Mouse (Mus musculus) CH12.LX (cell line): ENCODE measurements around the gene Grid1. TPM values are rescaled to one million over a fixed set of nuclear protein-coding genes. Genes with fewer than 3 reads are reported as not detected.

Experiments
- DNase-seq: peaks from one replicate; pipeline ENCODE4 v3.0.0-alpha.2; 2013; ENCODE audit errors: extremely low read depth
- H3K27ac ChIP-seq: 2 replicates; pipeline ENCODE4 v1.5.1; 2012; ENCODE audit warnings: low read depth, mild to moderate bottlenecking, control low read depth, moderate library complexity; ENCODE audit not compliant: insufficient read depth
- H3K27me3 ChIP-seq: replicated peaks from 2 replicates; pipeline ENCODE3; 2012; ENCODE audit warnings: inconsistent platforms
- H3K36me3 ChIP-seq, 2 experiments: replicated peaks in 1 of 2; 2 replicates each; pipeline versions ENCODE3 to v1.6.1; 2012; ENCODE audit warnings: inconsistent platforms in 1 of 2, low read length in 1 of 2, mild to moderate bottlenecking in 1 of 2, mixed read lengths in 1 of 2, moderate library complexity in 1 of 2; ENCODE audit not compliant: control insufficient read depth in 1 of 2, insufficient read depth in 1 of 2
- H3K4me1 ChIP-seq, 2 experiments: 2 replicates each; pipeline ENCODE4 v1.6.1; 2012; ENCODE audit warnings: inconsistent platforms in 1 of 2, moderate library complexity in 1 of 2; ENCODE audit not compliant: insufficient read depth in 2 of 2, control insufficient read depth in 1 of 2
- H3K4me2 ChIP-seq: 2 replicates; pipeline ENCODE4 v1.6.1; 2012; ENCODE audit warnings: low read depth, mild to moderate bottlenecking, control low read depth; ENCODE audit not compliant: poor library complexity, insufficient read depth, severe bottlenecking
- H3K4me3 ChIP-seq, 3 experiments: fragments of 150-350 bp in 1 of 3; sonication (generic) in 1 of 3; replicated peaks in 1 of 3; 2 replicates each; pipeline versions ENCODE3 to v1.5.1; 2011 to 2012; ENCODE audit warnings: low read depth in 2 of 3, low read length in 2 of 3, mild to moderate bottlenecking in 2 of 3, moderate library complexity in 2 of 3, control low read depth in 1 of 3, improper control_type of control experiment in 1 of 3, inconsistent platforms in 1 of 3, mixed read lengths in 1 of 3; ENCODE audit not compliant: poor library complexity in 1 of 3
- H3K79me2 ChIP-seq: replicated peaks from 2 replicates; pipeline ENCODE4 v1.6.1; 2012; ENCODE audit warnings: mild to moderate bottlenecking, moderate library complexity; ENCODE audit not compliant: control insufficient read depth, poor library complexity, insufficient read depth, severe bottlenecking; ENCODE audit errors: extremely low read depth
- H3K9ac ChIP-seq: 2 replicates; pipeline ENCODE4 v1.6.1; 2012; ENCODE audit warnings: low read depth, mild to moderate bottlenecking, control low read depth, moderate library complexity; ENCODE audit not compliant: insufficient read depth
- H3K9me3 ChIP-seq: replicated peaks from 2 replicates; pipeline ENCODE3; 2012; ENCODE audit warnings: low read length, inconsistent platforms, mixed read lengths
- CHD1 ChIP-seq: IDR thresholded peaks from 2 replicates; pipeline ENCODE4 v1.6.1; 2012; ENCODE audit warnings: low read depth, low read length, improper control_type of control experiment, inconsistent platforms
- CHD2 ChIP-seq: IDR thresholded peaks from 2 replicates; pipeline ENCODE4 v1.6.1; 2011; ENCODE audit warnings: low read length, improper control_type of control experiment
- CTCF ChIP-seq, 2 experiments: IDR thresholded peaks in 1 of 2; conservative IDR thresholded peaks in 1 of 2; 2 replicates each; pipeline ENCODE4 v1.5.1; 2011 to 2012; ENCODE audit warnings: low read depth in 2 of 2, low read length in 2 of 2, improper control_type of control experiment in 1 of 2, inconsistent platforms in 1 of 2, mild to moderate bottlenecking in 1 of 2, moderate library complexity in 1 of 2
- ELF1 ChIP-seq: IDR thresholded peaks from 2 replicates; pipeline ENCODE4 v1.6.1; 2014; ENCODE audit warnings: low read depth, mild to moderate bottlenecking, inconsistent platforms, low read length, improper control_type of control experiment
- ETS1 ChIP-seq: conservative IDR thresholded peaks from 2 replicates; pipeline ENCODE4 v1.6.1; 2012; ENCODE audit warnings: low read depth, mild to moderate bottlenecking, inconsistent platforms, low read length, improper control_type of control experiment, moderate library complexity
- GABPA ChIP-seq: IDR thresholded peaks from 2 replicates; pipeline ENCODE4 v1.6.1; 2012; ENCODE audit warnings: low read depth, low read length, improper control_type of control experiment, inconsistent platforms; ENCODE audit not compliant: insufficient replicate concordance
- HCFC1 ChIP-seq: IDR thresholded peaks from 2 replicates; pipeline ENCODE4 v1.6.1; 2012; ENCODE audit warnings: low read depth, mild to moderate bottlenecking, inconsistent platforms, low read length, improper control_type of control experiment
- JUND ChIP-seq: conservative IDR thresholded peaks from 2 replicates; pipeline ENCODE4 v1.6.1; 2011; ENCODE audit warnings: low read depth, low read length, improper control_type of control experiment
- MAFK ChIP-seq: IDR thresholded peaks from 2 replicates; pipeline ENCODE4 v1.6.1; 2011; ENCODE audit warnings: low read length, improper control_type of control experiment; ENCODE audit not compliant: insufficient replicate concordance
- MAX ChIP-seq: IDR thresholded peaks from 2 replicates; pipeline ENCODE4 v1.6.1; 2011; ENCODE audit warnings: low read length, improper control_type of control experiment
- MEF2A ChIP-seq: IDR thresholded peaks from 2 replicates; pipeline ENCODE4 v1.6.1; 2014; ENCODE audit warnings: low read depth, mild to moderate bottlenecking, inconsistent platforms, low read length, improper control_type of control experiment, borderline replicate concordance
- MXI1 ChIP-seq: IDR thresholded peaks from 2 replicates; pipeline ENCODE4 v1.6.1; 2011; ENCODE audit warnings: mild to moderate bottlenecking, low read depth, low read length, improper control_type of control experiment
- NRF1 ChIP-seq: IDR thresholded peaks from 2 replicates; pipeline ENCODE4 v1.6.1; 2014; ENCODE audit warnings: low read depth, mild to moderate bottlenecking, inconsistent platforms, low read length, improper control_type of control experiment, moderate library complexity
- PAX5 ChIP-seq: IDR thresholded peaks from 2 replicates; pipeline ENCODE4 v1.6.1; 2012; ENCODE audit warnings: low read length, inconsistent platforms, mixed read lengths
- POLR2A ChIP-seq: IDR thresholded peaks from 2 replicates; pipeline ENCODE4 v1.6.1; 2011; ENCODE audit warnings: low read depth, mild to moderate bottlenecking, improper control_type of control experiment, low read length
- POLR2AphosphoS2 ChIP-seq: IDR thresholded peaks from 2 replicates; pipeline ENCODE4 v1.6.1; 2011; ENCODE audit warnings: low read depth, low read length, improper control_type of control experiment
- RAD21 ChIP-seq: IDR thresholded peaks from 2 replicates; pipeline ENCODE4 v1.6.1; 2011; ENCODE audit warnings: low read depth, mild to moderate bottlenecking, low read length, improper control_type of control experiment, moderate library complexity
- RCOR1 ChIP-seq: conservative IDR thresholded peaks from 2 replicates; pipeline ENCODE4 v1.6.1; 2012; ENCODE audit warnings: low read depth, mild to moderate bottlenecking, inconsistent platforms, low read length, improper control_type of control experiment
- TBP ChIP-seq: conservative IDR thresholded peaks from 2 replicates; pipeline ENCODE4 v1.6.1; 2011; ENCODE audit warnings: low read depth, low read length, improper control_type of control experiment
- TCF12 ChIP-seq: IDR thresholded peaks from 2 replicates; pipeline ENCODE4 v1.6.1; 2014; ENCODE audit warnings: low read depth, mild to moderate bottlenecking, inconsistent platforms, low read length, improper control_type of control experiment
- UBTF ChIP-seq: IDR thresholded peaks from 2 replicates; pipeline ENCODE4 v1.6.1; 2012; ENCODE audit warnings: low read depth, mild to moderate bottlenecking, inconsistent platforms, low read length, improper control_type of control experiment, moderate library complexity
- USF1 ChIP-seq: IDR thresholded peaks from 2 replicates; pipeline ENCODE4 v1.6.1; 2014; ENCODE audit warnings: low read depth, mild to moderate bottlenecking, inconsistent platforms, low read length, improper control_type of control experiment
- USF2 ChIP-seq: conservative IDR thresholded peaks from 2 replicates; pipeline ENCODE4 v1.6.1; 2011; ENCODE audit warnings: low read depth, low read length, improper control_type of control experiment
- ZC3H11A ChIP-seq: IDR thresholded peaks from 2 replicates; pipeline ENCODE4 v1.6.1; 2012; ENCODE audit warnings: low read depth, mild to moderate bottlenecking, inconsistent platforms, low read length, improper control_type of control experiment
- ZKSCAN1 ChIP-seq: IDR thresholded peaks from 2 replicates; pipeline ENCODE4 v1.6.1; 2012; ENCODE audit warnings: low read depth, inconsistent platforms, low read length, improper control_type of control experiment, borderline replicate concordance
- ZNF384 ChIP-seq: IDR thresholded peaks from 2 replicates; pipeline ENCODE4 v1.6.1; 2012; ENCODE audit warnings: low read depth, low read length, improper control_type of control experiment, inconsistent platforms
- dilution Hi-C: fragments of 300-500 bp; cut with MboI; formaldehyde crosslinking; loops from 2 replicates; pipeline ENCODE4 v1.14.3; 2020; ENCODE audit warnings: low sequenced_read_pairs; ENCODE audit not compliant: extremely low pct_unique_long_range_greater_than_20kb, extremely low pct_ligation_motif_present
- in situ Hi-C: fragments of 300-500 bp; cut with MboI; formaldehyde crosslinking; loops from 3 replicates; pipeline ENCODE4 v1.14.3; 2019; ENCODE audit warnings: low sequenced_read_pairs, low pct_ligation_motif_present, low pct_unique_long_range_greater_than_20kb, mixed read lengths
- polyA plus RNA-seq: library from polyadenylated mRNA; unstranded; fragments of >175 nt; gene quantifications from 2 replicates; pipeline ENCODE4 v1.2.1, GENCODE M21; 2012; ENCODE audit warnings: low read depth; ENCODE audit not compliant: insufficient read length
- total RNA-seq, 2 experiments: library from RNA; depleted of rRNA; stranded (reverse); fragments of 300-350 nt in 1 of 2; fragments of >200 nt in 1 of 2; gene quantifications; 2 replicates each; pipeline ENCODE4 v1.2.3; 2012 to 2014

The Grid1 gene
- total and polyA plus RNA-seq, 3 experiments = not detected

DNA sequence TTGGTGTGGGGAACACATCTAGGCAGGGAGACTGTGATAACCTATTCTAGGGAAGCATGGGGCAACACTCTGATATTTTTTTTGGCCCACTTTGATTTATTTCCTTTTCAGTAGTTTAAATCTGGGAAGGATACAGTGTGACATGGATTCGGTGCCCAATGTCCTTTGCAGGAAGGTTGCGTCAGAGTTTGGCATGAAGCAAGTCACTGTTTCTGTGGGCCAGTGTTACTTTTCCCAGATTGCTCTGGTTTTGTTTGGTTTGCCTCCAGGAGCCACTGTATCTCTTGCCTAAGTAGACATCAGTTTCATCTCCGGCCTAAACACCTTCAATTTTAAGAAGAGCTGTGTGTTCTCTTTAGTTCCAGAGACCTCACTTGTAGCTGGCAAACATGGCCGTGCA is 399.1 kb downstream of the Grid1 start:
- H3K9ac ChIP-seq = no peak overlapping the region
- in situ Hi-C loops = no loop called here
- DNase-seq = no peak
- TF ChIP-seq RAD21 (no peak), ZKSCAN1 (no peak), MEF2A (no peak), GABPA (no peak), PAX5 (no peak), MAFK (no peak), ZC3H11A (no peak), ELF1 (no peak), USF2 (no peak), CTCF (conservative IDR thresholded peaks at IDR 0.05 in 1 of 2, IDR thresholded peaks at IDR 0.05 in 1 of 2; ENCODE audit: low read depth in 2 of 2, low read length in 2 of 2) (no peak), NRF1 (no peak), MXI1 (no peak), HCFC1 (no peak), JUND (no peak), RCOR1 (no peak), TCF12 (no peak), UBTF (no peak), CHD1 (no peak), ETS1 (no peak)
- dilution Hi-C loops = no loop called here
- H3K4me2 ChIP-seq = no peak overlapping the region
- peaks cover 38% of the 10 kb centered on the region for H3K27me3 ChIP-seq
- no peaks in the 10 kb centered on the region for H3K36me3 ChIP-seq
- H3K27ac ChIP-seq = no peak overlapping the region
- no peaks in the 10 kb centered on the region for H3K79me2 ChIP-seq
- H3K4me3 ChIP-seq = no peak overlapping the region
- H3K4me1 ChIP-seq = no peaks in the 10 kb centered on the region
- no peaks in the 10 kb centered on the region for H3K9me3 ChIP-seq

DNA sequence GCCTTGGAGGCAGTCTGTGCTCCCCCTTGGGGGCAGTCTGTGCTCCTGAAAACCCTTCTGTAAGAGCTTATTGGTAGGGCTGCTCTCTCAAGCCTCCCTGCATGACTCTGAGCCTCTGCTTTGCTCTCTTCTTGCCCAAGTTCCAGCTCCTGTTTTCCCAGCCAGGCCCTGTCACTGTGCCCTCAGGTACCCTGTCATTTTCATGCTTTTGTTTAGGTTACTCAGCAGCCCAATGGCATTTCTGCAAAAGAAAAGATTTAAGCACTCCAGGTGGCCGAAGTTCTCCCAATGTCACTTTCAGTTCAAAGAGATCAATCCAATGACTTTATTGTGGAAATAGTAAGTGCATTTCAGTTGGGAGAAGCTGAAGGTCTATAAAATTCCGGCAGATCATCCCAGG is 402.3 kb downstream of the Grid1 start:
- no peak for TF ChIP-seq MEF2A
- no peak for TF ChIP-seq MAX
- no peak for TF ChIP-seq USF2
- TF ChIP-seq POLR2A = no peak
- TF ChIP-seq ZKSCAN1 = no peak
- no peak for TF ChIP-seq CHD1
- no peak for TF ChIP-seq USF1
- no peak for TF ChIP-seq CHD2
- TF ChIP-seq POLR2AphosphoS2 = no peak
- TF ChIP-seq ZNF384 = no peak
- no peak for TF ChIP-seq HCFC1
- TF ChIP-seq TBP = no peak
- TF ChIP-seq RAD21 = no peak
- TF ChIP-seq MXI1 = no peak
- H3K79me2 ChIP-seq = no peaks in the 10 kb centered on the region
- H3K9me3 ChIP-seq = no peaks in the 10 kb centered on the region
- no peaks in the 10 kb centered on the region for H3K36me3 ChIP-seq
- H3K4me3 ChIP-seq = no peak overlapping the region
- H3K9ac ChIP-seq = no peak overlapping the region
- no peaks in the 10 kb centered on the region for H3K4me1 ChIP-seq
- H3K27me3 ChIP-seq = peaks cover 60% of the 10 kb centered on the region
- H3K27ac ChIP-seq = no peak overlapping the region
- dilution Hi-C loops (no loop called here), in situ Hi-C loops (no loop called here)
- no peak for DNase-seq
- no peak overlapping the region for H3K4me2 ChIP-seq
